In the genomic region with DNA sequence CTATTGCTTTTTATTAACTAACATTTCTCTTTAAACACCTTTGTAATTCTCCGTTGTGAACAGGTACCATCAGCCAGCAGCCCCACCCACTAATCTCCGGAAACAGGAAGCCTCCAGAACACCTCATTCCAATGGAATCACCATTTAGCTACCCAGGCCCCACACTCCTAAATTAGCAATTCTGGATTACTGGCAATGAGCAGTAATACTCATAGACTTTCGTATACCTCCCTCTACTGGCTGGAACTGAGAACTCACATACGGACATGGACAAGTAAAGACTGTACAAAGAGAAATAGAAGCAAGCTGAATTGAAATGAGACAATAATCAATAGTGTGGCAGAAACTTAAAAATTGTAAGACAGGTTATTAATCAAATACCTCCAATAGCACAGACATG, we compare ENCODE assay signal across 9 mouse cellular contexts. TPM values are rescaled to one million over a fixed set of nuclear protein-coding genes. Genes with fewer than 3 reads are reported as not detected.
DNase-seq lines count a peak whose midpoint lies in the region; ATAC-seq lines count a peak whose summit lies in the region.
"Had no signal": no experiment of that assay in that cellular context is flagged by ENCODE, and none has a peak within 500 bp of the region (broad histone marks: within the 10 kb centered on the region; RNA-seq: fewer than 3 reads in every experiment).

No protein-coding gene starts in this region.

- H3K4me1 ChIP-seq in heart, embryonic 11.5 days (ENCODE audit: control insufficient read depth, insufficient read depth, low read length), result no peaks in the 10 kb centered on the region
- no peaks in the 10 kb centered on the region for H3K4me1 ChIP-seq in hindbrain, embryonic 11.5 days (replicated peaks; ENCODE audit: control insufficient read depth, insufficient read depth, low read length)
- H3K4me1 ChIP-seq in midbrain, embryonic 14.5 days (ENCODE audit: control insufficient read depth, insufficient read depth, low read length), result no peaks in the 10 kb centered on the region

- no peak overlapping the region for H3K4me2 ChIP-seq in heart, embryonic 11.5 days
- H3K4me2 ChIP-seq in hindbrain, embryonic 11.5 days (replicated peaks; ENCODE audit: low read depth, low read length), result no peak overlapping the region
- H3K4me2 ChIP-seq in midbrain, embryonic 14.5 days (ENCODE audit: low read length), result no peak overlapping the region

- ATAC-seq in heart, embryonic 11.5 days (replicated peaks; ENCODE audit: insufficient number of reproducible peaks, low FRiP score, low TSS enrichment), result no peak
- peak; percentile 58; the same call in 1 of the 2 replicates for ATAC-seq in erythroblast, adult 5-6 weeks (replicated peaks; ENCODE audit: low FRiP score, poor library complexity, severe bottlenecking)
- ATAC-seq in hindbrain, embryonic 11.5 days (ENCODE audit: low FRiP score), result peak; percentile 27; the same call in 1 of the 2 replicates
- ATAC-seq in midbrain, embryonic 14.5 days (ENCODE audit: low FRiP score, low TSS enrichment), result 0 out of 2 replicates have a peak, but pooled peaks have one; percentile 65

- H3K4me3 ChIP-seq in heart, embryonic 11.5 days (ENCODE audit: low read depth, low read length), result no peak overlapping the region
- no peak overlapping the region for H3K4me3 ChIP-seq in hindbrain, embryonic 11.5 days (ENCODE audit: low read depth, low read length)
- H3K4me3 ChIP-seq in midbrain, embryonic 14.5 days (replicated peaks; ENCODE audit: low read depth, low read length), result no peak overlapping the region

- H3K9me3 ChIP-seq in heart, embryonic 11.5 days (replicated peaks; ENCODE audit: control insufficient read depth, low read length), result no peaks in the 10 kb centered on the region
- no peaks in the 10 kb centered on the region for H3K9me3 ChIP-seq in hindbrain, embryonic 11.5 days (ENCODE audit: control insufficient read depth, low read length)
- no peaks in the 10 kb centered on the region for H3K9me3 ChIP-seq in midbrain, embryonic 14.5 days (ENCODE audit: control insufficient read depth, low read length)

- WGBS in heart, embryonic 11.5 days (ENCODE audit: insufficient replicate concordance), result 16% methylated on average over 4 of the region's 4 CpGs
- WGBS in hindbrain, embryonic 11.5 days, result 36% methylated on average over 4 of the region's 4 CpGs
- 31% methylated on average over 4 of the region's 4 CpGs for WGBS in midbrain, embryonic 14.5 days

- DNase-seq in heart, adult 8-10 months (ENCODE audit: low spot score), result peak; percentile 85
- DNase-seq in brain, adult 2 months (ENCODE audit: low read depth, low spot score), result peak; percentile 92
- DNase-seq in hindbrain, embryonic 11.5 days (ENCODE audit: low spot score), result peak; percentile 73
- DNase-seq in left cerebral cortex, adult 11 months (ENCODE audit: low spot score), result peak; percentile 70
- peak; percentile 92 for DNase-seq in midbrain, embryonic 14.5 days
- peak; percentile 59 to 65 for DNase-seq in spleen, postnatal 4 days (ENCODE audit: low spot score in 2 of 2)

- H3K36me3 ChIP-seq in heart, embryonic 11.5 days (ENCODE audit: control insufficient read depth, insufficient read depth, low read length), result peaks cover 11% of the 10 kb centered on the region
- H3K36me3 ChIP-seq in hindbrain, embryonic 11.5 days (ENCODE audit: control insufficient read depth, insufficient read depth, low read length), result 0 out of 2 replicates have a peak, but pooled peaks cover 2% of the 10 kb centered on the region
- peaks cover 20% of the 10 kb centered on the region for H3K36me3 ChIP-seq in midbrain, embryonic 14.5 days (ENCODE audit: control insufficient read depth, insufficient read depth, low read length)

- H3K27ac ChIP-seq in heart, embryonic 11.5 days (ENCODE audit: low read depth, low read length), result no peak overlapping the region
- no peak overlapping the region for H3K27ac ChIP-seq in hindbrain, embryonic 11.5 days (ENCODE audit: low read depth, low read length)
- H3K27ac ChIP-seq in midbrain, embryonic 14.5 days (replicated peaks; ENCODE audit: low read depth, low read length), result no peak overlapping the region
- H3K27ac ChIP-seq: macrophage had no signal

- H3K9ac ChIP-seq in heart, embryonic 11.5 days (ENCODE audit: low read depth, low read length), result no peak overlapping the region; the same call in 1 of the 2 replicates
- H3K9ac ChIP-seq in hindbrain, embryonic 11.5 days (ENCODE audit: low read depth, low read length), result no peak overlapping the region
- no peak overlapping the region for H3K9ac ChIP-seq in midbrain, embryonic 14.5 days (replicated peaks; ENCODE audit: low read length)

- H3K27me3 ChIP-seq in heart, embryonic 11.5 days (ENCODE audit: control insufficient read depth, insufficient read depth, low read length), result no peaks in the 10 kb centered on the region
- H3K27me3 ChIP-seq in hindbrain, embryonic 11.5 days (ENCODE audit: control insufficient read depth, insufficient read depth, low read length), result no peaks in the 10 kb centered on the region
- H3K27me3 ChIP-seq in midbrain, embryonic 14.5 days (ENCODE audit: control insufficient read depth, insufficient read depth, low read length), result no peaks in the 10 kb centered on the region

RNA-seq across cellular contexts. Expression of a gene that starts 4.8 kb away (rescaled TPM):
- 1 to 10 TPM; 4.1 to 8.3 (median 5.9) TPM for total RNA-seq in heart, adult 8-10 months (2022)
- 20.2 and 20.9 TPM in 2 replicates for polyA plus RNA-seq in heart, embryonic 11.5 days (2014; fragmentation: Nextera tagmentation; extraction: Ambion mirVana)
- 5.4 and 7.7 TPM in 2 replicates for total RNA-seq in erythroblast, adult 5-6 weeks (2015; ENCODE audit: low replicate concordance)
- total RNA-seq in erythroblast, adult 5-6 weeks (2017; ENCODE audit: low replicate concordance), result 5.3 and 5.9 TPM in 2 replicates
- polyA plus RNA-seq in hindbrain, embryonic 11.5 days (2014; fragmentation: Nextera tagmentation; extraction: Ambion mirVana), result 20.8 and 25.1 TPM in 2 replicates
- polyA plus RNA-seq in midbrain, embryonic 14.5 days (2014; fragmentation: Nextera tagmentation; extraction: Ambion mirVana), result 21.2 and 21.4 TPM in 2 replicates

RNA-seq across cellular contexts. Expression of a gene that starts 26.3 kb away (rescaled TPM):
- not detected for total RNA-seq in heart, adult 8-10 months (2022)
- not detected in 2 replicates for polyA plus RNA-seq in heart, embryonic 11.5 days (2014; fragmentation: Nextera tagmentation; extraction: Ambion mirVana)
- total RNA-seq in erythroblast, adult 5-6 weeks (2015; ENCODE audit: low replicate concordance), result not detected in 2 replicates
- not detected in 2 replicates for total RNA-seq in erythroblast, adult 5-6 weeks (2017; ENCODE audit: low replicate concordance)
- polyA plus RNA-seq in hindbrain, embryonic 11.5 days (2014; fragmentation: Nextera tagmentation; extraction: Ambion mirVana), result not detected in 2 replicates
- not detected in 2 replicates for polyA plus RNA-seq in midbrain, embryonic 14.5 days (2014; fragmentation: Nextera tagmentation; extraction: Ambion mirVana)
- polyA plus RNA-seq: macrophage had no signal

RNA-seq across cellular contexts. Expression of a gene that starts 30.4 kb away (rescaled TPM):
- 10 to 100 TPM; 19.0 to 22.5 (median 21.7) TPM for total RNA-seq in heart, adult 8-10 months (2022)
- polyA plus RNA-seq in heart, embryonic 11.5 days (2014; fragmentation: Nextera tagmentation; extraction: Ambion mirVana), result 10.2 and 13.9 TPM in 2 replicates
- 18.1 and 18.6 TPM in 2 replicates for total RNA-seq in erythroblast, adult 5-6 weeks (2015; ENCODE audit: low replicate concordance)
- total RNA-seq in erythroblast, adult 5-6 weeks (2017; ENCODE audit: low replicate concordance), result 15.2 and 20.1 TPM in 2 replicates
- polyA plus RNA-seq in hindbrain, embryonic 11.5 days (2014; fragmentation: Nextera tagmentation; extraction: Ambion mirVana), result 8.4 and 8.8 TPM in 2 replicates
- polyA plus RNA-seq in midbrain, embryonic 14.5 days (2014; fragmentation: Nextera tagmentation; extraction: Ambion mirVana), result 6.0 and 7.6 TPM in 2 replicates
